Mouse (Mus musculus) spleen, adult 2 months (tissue): ENCODE results near the gene Arhgap5. TPM values are rescaled to one million over a fixed set of nuclear protein-coding genes. Genes with fewer than 3 reads are reported as not detected.

Experiments
- DNase-seq, 2 experiments: peaks; one replicate each; pipeline versions ENCODE4 v3.0.0 to v3.0.0-alpha.2; 2012 to 2021; ENCODE audit warnings: low spot score in 2 of 2, low read depth in 1 of 2
- H3K27ac ChIP-seq: fragments of 200-500 bp; 2 replicates; pipeline ENCODE4 v1.5.1; 2012; ENCODE audit warnings: low read length, inconsistent platforms; ENCODE audit not compliant: insufficient read depth
- H3K27me3 ChIP-seq: fragments of 200-500 bp; 2 replicates; pipeline ENCODE4 v1.6.1; 2012; ENCODE audit warnings: mild to moderate bottlenecking, moderate library complexity, low read length, inconsistent platforms; ENCODE audit not compliant: control insufficient read depth, insufficient read depth
- H3K36me3 ChIP-seq: fragments of 200-500 bp; 2 replicates; pipeline ENCODE4 v1.6.1; 2012; ENCODE audit warnings: mild to moderate bottlenecking, low read length, inconsistent platforms; ENCODE audit not compliant: control insufficient read depth, insufficient read depth
- H3K4me1 ChIP-seq: fragments of 200-500 bp; 2 replicates; pipeline ENCODE4 v1.6.1; 2011; ENCODE audit warnings: inconsistent platforms; ENCODE audit not compliant: control insufficient read depth, insufficient read depth, insufficient read length
- H3K4me3 ChIP-seq: fragments of 200-500 bp; 2 replicates; pipeline ENCODE4 v1.5.1; 2011; ENCODE audit warnings: mild to moderate bottlenecking, inconsistent platforms; ENCODE audit not compliant: insufficient read depth, insufficient read length; ENCODE audit errors: extremely low read depth
- CTCF ChIP-seq: fragments of 200-500 bp; IDR thresholded peaks from 2 replicates; pipeline ENCODE4 v1.5.1; 2011; ENCODE audit warnings: mild to moderate bottlenecking, inconsistent platforms; ENCODE audit not compliant: insufficient read depth, insufficient read length, insufficient replicate concordance; ENCODE audit errors: extremely low read depth
- POLR2A ChIP-seq: fragments of 200-500 bp; IDR thresholded peaks from 2 replicates; pipeline ENCODE4 v1.6.1; 2011; ENCODE audit warnings: low read depth, low read length, inconsistent platforms
- WGBS: fragments of 180-500 bp; shearing (Covaris S2); methylation state at CpG from one replicate; pipeline ENCODE4 v1.1.7; 2018; 5-methylcytosine and 5-hydroxymethylcytosine counted together
- polyA plus RNA-seq: library from polyadenylated mRNA; depleted of rRNA; stranded (reverse); fragments of >200 nt; gene quantifications from 2 replicates; pipeline ENCODE4 v1.2.3, GENCODE M21; 2012

Gene Arhgap5
- polyA plus RNA-seq, 1 experiment, result 0.55 TPM

- 71% methylated on average over 8 of the region's 8 CpGs for WGBS
- Histone ChIP-seq H3K4me3 (no peak overlapping the region), H3K36me3 (no peaks in the 10 kb centered on the region), H3K27ac (no peak overlapping the region), H3K27me3 (peaks cover 11% of the 10 kb centered on the region), H3K4me1 (no peaks in the 10 kb centered on the region; the same call in 1 of the 2 replicates)
- peak; percentile 2; the same call in 1 of the 2 replicates for TF ChIP-seq CTCF
- no peak for TF ChIP-seq POLR2A
- DNase-seq, result peak; percentile 30 to 37
Observed at GRCm38 (mm10) chr12:52500915-52501833, 2.6 kb upstream of the Arhgap5 start.

DNA sequence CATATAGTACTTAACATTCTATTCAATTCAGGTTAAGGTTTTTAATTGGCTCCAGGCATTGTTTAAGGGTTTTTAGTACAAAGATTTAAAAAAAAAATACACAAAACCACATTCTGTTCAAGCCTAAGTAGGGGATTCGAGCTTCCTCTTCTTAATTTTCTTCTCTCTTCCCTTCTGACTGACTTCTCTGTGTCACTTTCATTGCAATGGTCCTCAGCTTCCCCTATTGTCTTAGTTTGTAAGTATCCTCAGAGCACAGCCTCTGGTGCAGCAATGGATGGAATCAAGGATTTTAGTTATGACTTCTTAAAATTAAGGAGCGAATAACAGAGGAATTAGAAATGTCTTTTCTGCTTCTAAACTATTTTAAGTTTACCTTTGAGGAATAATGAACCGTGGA lies 1.6 kb upstream of the Arhgap5 start:
- Histone ChIP-seq H3K4me1 (no peaks in the 10 kb centered on the region; the same call in 1 of the 2 replicates), H3K27ac (no peak overlapping the region), H3K27me3 (peaks cover 11% of the 10 kb centered on the region), H3K36me3 (no peaks in the 10 kb centered on the region), H3K4me3 (no peak overlapping the region; the same call in 1 of the 2 replicates)
- 40% methylated on average over 3 of the region's 3 CpGs for WGBS
- DNase-seq, result no peak
- no peak for TF ChIP-seq CTCF

DNA sequence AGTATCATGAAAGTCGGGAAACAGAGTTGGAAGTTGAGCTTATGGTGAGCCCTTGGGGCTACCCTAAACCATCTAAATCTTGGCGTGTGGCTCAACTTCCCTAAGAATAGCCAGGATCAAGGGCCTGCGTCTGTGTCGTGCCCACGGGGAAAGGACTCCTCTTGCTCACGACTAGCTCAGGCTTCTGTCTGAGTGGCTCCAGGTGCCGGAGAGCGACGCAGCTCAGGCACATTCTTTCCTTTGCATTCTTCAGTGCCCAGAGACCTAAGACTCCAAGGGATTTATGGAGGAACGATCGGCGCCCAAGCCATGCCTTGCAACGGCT lies 679 bp upstream of the Arhgap5 start:
- Histone ChIP-seq H3K27ac (peak overlapping the region; percentile 19), H3K27me3 (peaks cover 11% of the 10 kb centered on the region), H3K4me3 (peak overlapping the region; percentile 62), H3K36me3 (no peaks in the 10 kb centered on the region), H3K4me1 (no peaks in the 10 kb centered on the region; the same call in 1 of the 2 replicates)
- no peak for DNase-seq
- TF ChIP-seq POLR2A, result no peak
- no peak for TF ChIP-seq CTCF
- WGBS, result 2% methylated on average over 13 of the region's 13 CpGs

DNA sequence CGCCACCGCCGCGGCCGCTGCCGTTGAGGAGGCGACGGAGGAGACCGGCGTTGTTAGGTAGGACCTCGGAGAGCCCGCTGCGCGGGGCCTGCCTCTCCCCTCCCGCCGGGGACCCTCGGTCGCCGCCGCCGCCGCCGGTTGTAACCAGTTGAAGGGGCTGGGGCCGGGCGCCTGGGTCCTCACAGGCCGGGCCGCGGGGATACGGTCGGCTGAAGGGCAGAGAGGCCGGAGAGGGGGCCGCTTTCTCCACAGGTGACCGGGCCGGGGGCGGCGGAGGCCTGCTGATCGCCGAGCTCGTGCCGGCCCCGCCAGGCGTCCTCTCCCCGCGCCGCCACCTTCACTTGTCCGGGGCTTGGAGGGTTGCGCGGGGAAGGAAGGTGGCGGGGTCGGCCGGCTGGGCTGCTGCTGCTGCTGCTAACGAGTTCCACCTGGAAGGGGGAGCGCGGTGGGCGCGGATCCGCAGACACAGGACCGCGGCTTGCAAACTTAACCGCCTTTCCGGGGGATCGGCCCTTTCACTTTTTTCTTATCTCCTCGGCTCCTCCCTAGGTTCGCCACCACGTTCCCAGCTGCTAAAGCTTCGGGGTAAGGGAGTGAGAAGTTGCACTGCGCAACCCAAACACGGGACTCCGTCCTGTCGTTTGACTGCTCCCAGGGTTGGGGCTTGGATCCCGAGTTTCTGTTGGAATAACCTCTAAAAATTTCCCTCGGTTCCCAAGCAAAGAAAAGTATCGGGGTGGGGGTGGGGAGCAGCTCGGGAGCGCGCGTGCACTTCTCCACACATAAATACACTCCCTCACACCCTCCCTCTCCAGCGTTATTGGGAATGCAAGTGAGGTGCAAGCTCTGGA lies 784 bp downstream of the Arhgap5 start:
- 1% methylated on average over 77 of the region's 78 CpGs for WGBS
- H3K4me1 ChIP-seq, result no peaks in the 10 kb centered on the region; the same call in 1 of the 2 replicates
- peaks cover 11% of the 10 kb centered on the region for H3K27me3 ChIP-seq
- peak overlapping the region; percentile 59 for H3K27ac ChIP-seq
- DNase-seq, result peak in 1 of 2 experiments; percentile 31
- H3K36me3 ChIP-seq, result no peaks in the 10 kb centered on the region
- TF ChIP-seq CTCF (no peak), POLR2A (no peak)
- peak overlapping the region; percentile 62 for H3K4me3 ChIP-seq

DNA sequence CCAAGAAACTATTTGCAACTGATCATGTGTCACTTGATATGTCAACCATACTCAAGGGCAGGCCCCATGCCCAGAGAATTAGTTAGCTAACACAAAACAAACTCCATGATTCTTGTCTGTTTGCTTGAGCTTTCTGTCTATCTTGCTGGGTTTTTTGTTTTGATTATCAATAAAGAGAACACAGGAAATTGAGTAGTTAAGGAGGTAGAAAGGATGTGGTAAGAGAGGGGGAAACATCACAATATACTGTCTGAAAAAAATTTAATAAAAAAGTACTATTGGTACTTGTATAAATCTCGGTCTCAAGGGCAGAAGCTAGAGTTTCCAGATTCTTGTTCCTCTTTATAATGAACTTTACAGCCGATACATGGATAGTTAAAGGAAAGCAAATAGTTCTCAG lies 20.9 kb downstream of the Arhgap5 start:
- Histone ChIP-seq H3K27ac (no peak overlapping the region; the same call in 1 of the 2 replicates), H3K27me3 (no peaks in the 10 kb centered on the region), H3K36me3 (no peaks in the 10 kb centered on the region), H3K4me3 (no peak overlapping the region), H3K4me1 (peaks cover 2% of the 10 kb centered on the region; the same call in 1 of the 2 replicates)
- no peak for TF ChIP-seq POLR2A
- 55% methylated on average over 2 of the region's 2 CpGs for WGBS
- no peak for DNase-seq

GRCm38 (mm10) chr12:52525486-52525885 lies 21.7 kb downstream of the Arhgap5 start:
- WGBS, result 18% methylated on average over 1 of the region's 1 CpGs
- H3K27ac ChIP-seq, result no peak overlapping the region
- no peaks in the 10 kb centered on the region for H3K27me3 ChIP-seq
- peaks cover 2% of the 10 kb centered on the region; the same call in 1 of the 2 replicates for H3K4me1 ChIP-seq
- TF ChIP-seq CTCF (no peak), POLR2A (no peak)
- no peak for DNase-seq
- no peak overlapping the region for H3K4me3 ChIP-seq
- H3K36me3 ChIP-seq, result no peaks in the 10 kb centered on the region
